Comparison of ENCODE assay signal across 8 mouse cellular contexts in genomic region chr16:5254346-5255025, GRCm38 (mm10). TPM values are rescaled to one million over a fixed set of nuclear protein-coding genes. Genes with fewer than 3 reads are reported as not detected.
DNase-seq lines count a peak whose midpoint lies in the region; ATAC-seq and TF ChIP-seq lines count a peak whose summit lies in the region.

No protein-coding gene starts in this region.

- peak overlapping the region; percentile 57 for H3K4me3 ChIP-seq in forebrain, embryonic 16.5 days (replicated peaks; ENCODE audit: low read length)
- peak overlapping the region; percentile 73 for H3K4me3 ChIP-seq in lung, postnatal 0 days (ENCODE audit: low read depth, low read length)

- peak; percentile 90 for DNase-seq in MEL-GATA-1-ER (ENCODE audit: extremely low read depth, low read depth)
- peak; percentile 56 to 66 for DNase-seq in cerebellum, adult 18-20 months
- peak; percentile 45 to 48 for DNase-seq in layer of hippocampus, adult 8-10 months (ENCODE audit: low spot score in 2 of 2)
- peak; percentile 96 for DNase-seq in lung, postnatal 0 days (ENCODE audit: low spot score)
- DNase-seq in ovary, postnatal 10 days (ENCODE audit: low spot score) = peak; percentile 60
- DNase-seq in thymus, postnatal 14 days = peak; percentile 91

- H3K4me1 ChIP-seq in forebrain, embryonic 16.5 days (replicated peaks; ENCODE audit: control insufficient read depth, insufficient read depth, low read length) = peaks cover 16% of the 10 kb centered on the region
- peaks cover 3% of the 10 kb centered on the region; the same call in 1 of the 2 replicates for H3K4me1 ChIP-seq in lung, postnatal 0 days (ENCODE audit: insufficient read depth, low read depth, low read length)

- no peak overlapping the region for H3K27ac ChIP-seq in forebrain, embryonic 16.5 days (ENCODE audit: low read length)
- H3K27ac ChIP-seq in lung, postnatal 0 days (ENCODE audit: low read length) = peak overlapping the region; percentile 66

- no peak for TF ChIP-seq EP300 in lung, postnatal 0 days (IDR thresholded peaks at IDR 0.05)

- H3K36me3 ChIP-seq in forebrain, embryonic 16.5 days (ENCODE audit: control insufficient read depth, insufficient read depth) = no peaks in the 10 kb centered on the region
- 0 out of 2 replicates have a peak, but pooled peaks cover 5% of the 10 kb centered on the region for H3K36me3 ChIP-seq in lung, postnatal 0 days (ENCODE audit: insufficient read depth, low read length)

- peak; percentile 3; the same call in 1 of the 2 replicates for ATAC-seq in forebrain, embryonic 16.5 days
- ATAC-seq in hematopoietic stem cell, adult 5-6 weeks (replicated peaks in 1 of 2; ENCODE audit: insufficient read depth in 1 of 2, low FRiP score in 2 of 2, low TSS enrichment in 1 of 2, low read depth in 1 of 2, poor library complexity in 2 of 2, severe bottlenecking in 2 of 2) = peak; percentile 75 to 76
- peak; percentile 72 for ATAC-seq in lung, postnatal 0 days

- H3K9me3 ChIP-seq in forebrain, embryonic 16.5 days (ENCODE audit: control insufficient read depth, low read length) = no peaks in the 10 kb centered on the region
- no peaks in the 10 kb centered on the region for H3K9me3 ChIP-seq in lung, postnatal 0 days (ENCODE audit: low read length)

- peak; percentile 99 for TF ChIP-seq CTCF in lung, postnatal 0 days (IDR thresholded peaks at IDR 0.05)

- no peaks in the 10 kb centered on the region for H3K27me3 ChIP-seq in forebrain, embryonic 16.5 days (replicated peaks; ENCODE audit: control insufficient read depth, insufficient read depth, low read length)
- no peaks in the 10 kb centered on the region for H3K27me3 ChIP-seq in lung, postnatal 0 days (replicated peaks; ENCODE audit: insufficient read depth, low read length)

- 4% methylated on average over 15 of the region's 15 CpGs for WGBS in forebrain, embryonic 16.5 days
- 3% methylated on average over 15 of the region's 15 CpGs for whole genome bisulfite sequencing in lung, postnatal 0 days

- 0 out of 2 replicates have a peak overlapping the region, but pooled peaks have one; percentile 11 for H3K9ac ChIP-seq in forebrain, embryonic 16.5 days (replicated peaks; ENCODE audit: low read depth, low read length)
- no peak overlapping the region for H3K9ac ChIP-seq in lung, postnatal 0 days (replicated peaks; ENCODE audit: low read depth)

- H3K4me2 ChIP-seq in forebrain, embryonic 16.5 days (ENCODE audit: low read length) = peak overlapping the region; percentile 62
- H3K4me2 ChIP-seq in lung, postnatal 0 days (replicated peaks; ENCODE audit: low read depth, low read length) = peak overlapping the region; percentile 91

RNA-seq across cellular contexts. Expression of gene Eef2kmt, which starts 1.3 kb away (rescaled TPM):
- polyA plus RNA-seq in forebrain, embryonic 16.5 days (2015; fragmentation: Nextera tagmentation; extraction: Ambion mirVana) = 8.7 and 9.8 TPM in 2 replicates
- 23.9 and 26.2 TPM in 2 replicates for total RNA-seq in hematopoietic stem cell, adult 5-6 weeks (2017)
- 1 to 10 TPM; 3.9 to 7.2 (median 5.0) TPM for total RNA-seq in layer of hippocampus, adult 8-10 months (2022)
- 24.6 and 26.4 TPM in 2 replicates for polyA plus RNA-seq in lung, postnatal 0 days (2015; fragmentation: Nextera tagmentation; extraction: Ambion mirVana)

RNA-seq across cellular contexts. Expression of gene Alg1, which starts 21.1 kb away (rescaled TPM):
- polyA plus RNA-seq in forebrain, embryonic 16.5 days (2015; fragmentation: Nextera tagmentation; extraction: Ambion mirVana) = 38.8 and 42.6 TPM in 2 replicates
- 14.4 and 17.3 TPM in 2 replicates for total RNA-seq in hematopoietic stem cell, adult 5-6 weeks (2017)
- 10 to 100 TPM; 32.0 to 36.7 (median 32.7) TPM for total RNA-seq in layer of hippocampus, adult 8-10 months (2022)
- 32.1 and 35.9 TPM in 2 replicates for polyA plus RNA-seq in lung, postnatal 0 days (2015; fragmentation: Nextera tagmentation; extraction: Ambion mirVana)

RNA-seq across cellular contexts. Expression of gene AU021092, which starts 32.4 kb away (rescaled TPM):
- polyA plus RNA-seq in forebrain, embryonic 16.5 days (2015; fragmentation: Nextera tagmentation; extraction: Ambion mirVana) = 13.1 and 14.3 TPM in 2 replicates
- total RNA-seq in hematopoietic stem cell, adult 5-6 weeks (2017) = not detected in 2 replicates
- 1 to 10 TPM; 5.2 to 6.2 (median 5.6) TPM for total RNA-seq in layer of hippocampus, adult 8-10 months (2022)
- polyA plus RNA-seq in lung, postnatal 0 days (2015; fragmentation: Nextera tagmentation; extraction: Ambion mirVana) = 158 and 169 TPM in 2 replicates

RNA-seq across cellular contexts. Expression of gene Nagpa, which starts 50.7 kb away (rescaled TPM):
- 11.1 and 13.6 TPM in 2 replicates for polyA plus RNA-seq in forebrain, embryonic 16.5 days (2015; fragmentation: Nextera tagmentation; extraction: Ambion mirVana)
- 25.4 and 37.1 TPM in 2 replicates for total RNA-seq in hematopoietic stem cell, adult 5-6 weeks (2017)
- total RNA-seq in layer of hippocampus, adult 8-10 months (2022) = 10 to 100 TPM; 11.1 to 18.8 (median 14.8) TPM
- 13.4 and 14.5 TPM in 2 replicates for polyA plus RNA-seq in lung, postnatal 0 days (2015; fragmentation: Nextera tagmentation; extraction: Ambion mirVana)

Comparison
In these comparisons a context has a peak if more than half of its experiments do, and no peak if none do; other contexts are left out.
1. ATAC-seq: peak in every context shown above with its lines; median percentile 76 in hematopoietic stem cell, adult 5-6 weeks; 72 in lung, postnatal 0 days; 3 in forebrain, embryonic 16.5 days.